Mouse (Mus musculus) MEL (cell line): ENCODE measurements around the gene Plxna4. TPM values are rescaled to one million over a fixed set of nuclear protein-coding genes. Genes with fewer than 3 reads are reported as not detected.

Source experiments
- DNase-seq: peaks from one replicate; pipeline ENCODE4 v3.0.0; 2011; ENCODE audit warnings: low read depth, low spot score
- H3K27ac ChIP-seq: 2 replicates; pipeline ENCODE4 v1.5.1; 2012; ENCODE audit warnings: low read depth, mild to moderate bottlenecking, control low read depth, low read length, moderate library complexity; ENCODE audit not compliant: control insufficient read depth
- H3K27me3 ChIP-seq, 2 experiments: fragments of 150-350 bp in 1 of 2; sonication (generic) in 1 of 2; 2 replicates each; pipeline ENCODE4 v1.6.1; 2012; ENCODE audit warnings: low read length in 2 of 2, mild to moderate bottlenecking in 2 of 2, improper control_type of control experiment in 1 of 2, moderate library complexity in 1 of 2; ENCODE audit not compliant: insufficient read depth in 2 of 2, control insufficient read depth in 1 of 2
- H3K36me3 ChIP-seq, 2 experiments: 2 replicates each; pipeline ENCODE4 v1.6.1; 2012 to 2014; ENCODE audit warnings: low read length in 2 of 2, improper control_type of control experiment in 1 of 2, inconsistent platforms in 1 of 2, mild to moderate bottlenecking in 1 of 2; ENCODE audit not compliant: insufficient read depth in 2 of 2, control insufficient read depth in 1 of 2
- H3K4me1 ChIP-seq, 2 experiments: fragments of 150-350 bp in 1 of 2; sonication (generic) in 1 of 2; 2 replicates each; pipeline ENCODE4 v1.6.1; 2012; ENCODE audit warnings: low read length in 2 of 2, improper control_type of control experiment in 1 of 2, mild to moderate bottlenecking in 1 of 2; ENCODE audit not compliant: insufficient read depth in 2 of 2, control insufficient read depth in 1 of 2
- H3K4me3 ChIP-seq, 2 experiments: fragments of 150-350 bp in 1 of 2; sonication (generic) in 1 of 2; 2 replicates each; pipeline ENCODE4 v1.5.1; 2012; ENCODE audit warnings: low read depth in 2 of 2, low read length in 2 of 2, mild to moderate bottlenecking in 2 of 2, moderate library complexity in 2 of 2, control low read depth in 1 of 2, improper control_type of control experiment in 1 of 2; ENCODE audit not compliant: control insufficient read depth in 1 of 2, insufficient read depth in 1 of 2
- H3K79me2 ChIP-seq: 2 replicates; pipeline ENCODE4 v1.6.1; 2012; ENCODE audit warnings: mild to moderate bottlenecking, low read length, moderate library complexity; ENCODE audit not compliant: control insufficient read depth, poor library complexity, insufficient read depth
- H3K9ac ChIP-seq: 2 replicates; pipeline ENCODE4 v1.6.1; 2012; ENCODE audit warnings: low read depth, mild to moderate bottlenecking, control low read depth, low read length, moderate library complexity; ENCODE audit not compliant: control insufficient read depth, poor library complexity, severe bottlenecking
- H3K9me3 ChIP-seq: fragments of 150-350 bp; sonication (generic); replicated peaks from 2 replicates; pipeline ENCODE4 v1.6.1; 2012; ENCODE audit warnings: mild to moderate bottlenecking, low read length, improper control_type of control experiment, moderate library complexity; ENCODE audit not compliant: insufficient read depth
- CHD1 ChIP-seq: IDR thresholded peaks from 2 replicates; pipeline ENCODE4 v1.6.1; 2012; ENCODE audit warnings: low read depth, mild to moderate bottlenecking, inconsistent platforms, low read length, improper control_type of control experiment
- CTCF ChIP-seq, 3 experiments: IDR thresholded peaks in 2 of 3; conservative IDR thresholded peaks in 1 of 3; 2 replicates each; pipeline ENCODE4 v1.5.1; 2011 to 2012; ENCODE audit warnings: low read length in 3 of 3, low read depth in 2 of 3, mild to moderate bottlenecking in 2 of 3, improper control_type of control experiment in 1 of 3, inconsistent platforms in 1 of 3, mixed read lengths in 1 of 3, moderate library complexity in 1 of 3; ENCODE audit not compliant: control insufficient read depth in 1 of 3, insufficient read depth in 1 of 3, poor library complexity in 1 of 3, severe bottlenecking in 1 of 3
- ELF1 ChIP-seq: IDR thresholded peaks from 2 replicates; pipeline ENCODE4 v1.6.1; 2014; ENCODE audit warnings: low read depth, mild to moderate bottlenecking, inconsistent platforms, low read length, improper control_type of control experiment, moderate library complexity
- EP300 ChIP-seq, 2 experiments: IDR thresholded peaks; 2 replicates each; pipeline ENCODE4 v1.6.1; 2011; ENCODE audit warnings: improper control_type of control experiment in 2 of 2, low read length in 2 of 2, low read depth in 1 of 2, mild to moderate bottlenecking in 1 of 2
- ETS1 ChIP-seq: IDR thresholded peaks from 2 replicates; pipeline ENCODE4 v1.6.1; 2012; ENCODE audit warnings: low read depth, mild to moderate bottlenecking, inconsistent platforms, low read length, improper control_type of control experiment, moderate library complexity
- GABPA ChIP-seq: IDR thresholded peaks from 2 replicates; pipeline ENCODE4 v1.6.1; 2012; ENCODE audit warnings: low read depth, mild to moderate bottlenecking, inconsistent platforms, low read length, improper control_type of control experiment, moderate library complexity
- HCFC1 ChIP-seq: IDR thresholded peaks from 2 replicates; pipeline ENCODE4 v1.6.1; 2012; ENCODE audit warnings: low read depth, mild to moderate bottlenecking, inconsistent platforms, low read length, improper control_type of control experiment, moderate library complexity
- KAT2A ChIP-seq: conservative IDR thresholded peaks from 2 replicates; pipeline ENCODE4 v1.6.1; 2012; ENCODE audit warnings: low read depth, low read length, improper control_type of control experiment, inconsistent platforms
- MAFK ChIP-seq: IDR thresholded peaks from 2 replicates; pipeline ENCODE4 v1.6.1; 2011; ENCODE audit warnings: low read depth, mild to moderate bottlenecking, low read length, improper control_type of control experiment, borderline replicate concordance
- MAX ChIP-seq: IDR thresholded peaks from 2 replicates; pipeline ENCODE4 v1.6.1; 2011; ENCODE audit warnings: low read length, improper control_type of control experiment
- MAZ ChIP-seq: IDR thresholded peaks from 2 replicates; pipeline ENCODE4 v1.6.1; 2012; ENCODE audit warnings: low read depth, mild to moderate bottlenecking, inconsistent platforms, low read length, improper control_type of control experiment
- MYB ChIP-seq: IDR thresholded peaks from 2 replicates; pipeline ENCODE4 v1.6.1; 2011; ENCODE audit warnings: mild to moderate bottlenecking, low read depth, low read length, improper control_type of control experiment
- MYC ChIP-seq: IDR thresholded peaks from 2 replicates; pipeline ENCODE4 v1.6.1; 2011; ENCODE audit warnings: low read depth, mild to moderate bottlenecking, low read length, improper control_type of control experiment, moderate library complexity
- NELFE ChIP-seq: IDR thresholded peaks from 2 replicates; pipeline ENCODE4 v1.6.1; 2011; ENCODE audit warnings: low read depth, low read length, improper control_type of control experiment
- POLR2A ChIP-seq, 2 experiments: IDR thresholded peaks; 2 replicates each; pipeline ENCODE4 v1.6.1; 2011 to 2012; ENCODE audit warnings: low read length in 2 of 2, mild to moderate bottlenecking in 2 of 2, control low read depth in 1 of 2, improper control_type of control experiment in 1 of 2, low read depth in 1 of 2, moderate library complexity in 1 of 2; ENCODE audit not compliant: control insufficient read depth in 1 of 2, insufficient read depth in 1 of 2, poor library complexity in 1 of 2
- RAD21 ChIP-seq: IDR thresholded peaks from 2 replicates; pipeline ENCODE4 v1.6.1; 2011; ENCODE audit warnings: mild to moderate bottlenecking, low read depth, low read length, improper control_type of control experiment
- RCOR1 ChIP-seq: IDR thresholded peaks from 2 replicates; pipeline ENCODE4 v1.6.1; 2012; ENCODE audit warnings: low read depth, mild to moderate bottlenecking, inconsistent platforms, low read length, improper control_type of control experiment
- TBP ChIP-seq: IDR thresholded peaks from 2 replicates; pipeline ENCODE4 v1.8.0; 2011; ENCODE audit warnings: low read depth, low read length, improper control_type of control experiment
- USF1 ChIP-seq: IDR thresholded peaks from 2 replicates; pipeline ENCODE4 v1.6.1; 2014; ENCODE audit warnings: low read depth, mild to moderate bottlenecking, inconsistent platforms, low read length, improper control_type of control experiment, moderate library complexity
- USF2 ChIP-seq, 2 experiments: IDR thresholded peaks; 2 replicates each; pipeline ENCODE4 v1.6.1; 2011 to 2012; ENCODE audit warnings: improper control_type of control experiment in 2 of 2, low read length in 2 of 2, borderline replicate concordance in 1 of 2, inconsistent platforms in 1 of 2, low read depth in 1 of 2, mild to moderate bottlenecking in 1 of 2; ENCODE audit not compliant: insufficient read depth in 1 of 2
- ZC3H11A ChIP-seq: IDR thresholded peaks from 2 replicates; pipeline ENCODE4 v1.6.1; 2012; ENCODE audit warnings: low read depth, mild to moderate bottlenecking, inconsistent platforms, low read length, improper control_type of control experiment
- ZKSCAN1 ChIP-seq: IDR thresholded peaks from 2 replicates; pipeline ENCODE4 v1.6.1; 2012; ENCODE audit warnings: low read depth, mild to moderate bottlenecking, inconsistent platforms, low read length, improper control_type of control experiment, moderate library complexity
- ZMIZ1 ChIP-seq: IDR thresholded peaks from 2 replicates; pipeline ENCODE4 v1.6.1; 2012; ENCODE audit warnings: low read depth, mild to moderate bottlenecking, inconsistent platforms, low read length, improper control_type of control experiment, moderate library complexity
- ZNF384 ChIP-seq: IDR thresholded peaks from 2 replicates; pipeline ENCODE4 v1.6.1; 2012; ENCODE audit warnings: low read depth, mild to moderate bottlenecking, inconsistent platforms, low read length, improper control_type of control experiment
- polyA plus RNA-seq, 2 experiments: library from polyadenylated mRNA; stranded (reverse) in 1 of 2; unstranded in 1 of 2; fragments of >175 nt in 1 of 2; fragments of >200 nt in 1 of 2; gene quantifications; 2 replicates each; pipeline versions ENCODE4 v1.2.1 to v1.2.4; 2012; ENCODE audit warnings: low replicate concordance in 2 of 2, low read depth in 1 of 2; ENCODE audit not compliant: insufficient read length in 2 of 2, insufficient read depth in 1 of 2, missing spikeins in 1 of 2
- total RNA-seq: library from RNA; depleted of rRNA; stranded (reverse); fragments of 300-350 nt; gene quantifications from 2 replicates; pipeline ENCODE4 v1.2.3, GENCODE M21; 2012

Gene Plxna4
- total and polyA plus RNA-seq, 3 experiments: 0.01 TPM; not detected in 2

DNA sequence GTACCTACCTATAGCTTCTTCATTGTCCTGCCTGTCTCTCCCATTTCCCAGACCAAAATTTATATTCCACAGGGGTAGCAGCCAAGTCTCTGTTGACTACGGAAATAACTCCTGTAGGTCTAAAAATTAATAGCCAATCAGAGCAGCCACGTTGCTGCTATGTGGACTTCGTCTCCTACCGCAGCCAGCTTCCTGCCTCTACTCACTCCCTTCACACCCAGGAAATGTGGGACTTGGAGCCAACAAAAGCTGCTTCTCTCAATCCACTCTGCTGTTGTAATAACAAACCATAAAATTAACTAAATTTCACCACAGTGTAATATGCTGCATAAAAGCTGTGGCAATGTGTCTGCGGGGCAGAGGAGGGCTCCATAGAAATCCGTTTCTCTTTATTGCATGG, 239.9 kb downstream of the Plxna4 start:
- no peaks in the 10 kb centered on the region for H3K27me3 ChIP-seq
- no peak for DNase-seq
- TF ChIP-seq MAFK (no peak), ZMIZ1 (no peak), RAD21 (no peak), RCOR1 (no peak), USF1 (no peak), EP300 (IDR thresholded peaks at IDR 0.05; ENCODE audit: low read depth in 1 of 2, low read length in 2 of 2) (no peak), POLR2A (IDR thresholded peaks at IDR 0.05; ENCODE audit: control insufficient read depth in 1 of 2, insufficient read depth in 1 of 2, low read depth in 1 of 2, low read length in 2 of 2, poor library complexity in 1 of 2) (no peak), USF2 (IDR thresholded peaks at IDR 0.05; ENCODE audit: borderline replicate concordance in 1 of 2, insufficient read depth in 1 of 2, low read depth in 1 of 2, low read length in 2 of 2) (no peak), MAZ (no peak), MYC (no peak), KAT2A (no peak), GABPA (no peak), MAX (no peak), TBP (no peak), ZNF384 (no peak)
- TF ChIP-seq, all 39 proteins: peak for 0
- no peak overlapping the region for H3K4me3 ChIP-seq
- H3K79me2 ChIP-seq: no peaks in the 10 kb centered on the region
- H3K9me3 ChIP-seq: no peaks in the 10 kb centered on the region
- no peaks in the 10 kb centered on the region for H3K4me1 ChIP-seq
- no peak overlapping the region for H3K9ac ChIP-seq
- H3K36me3 ChIP-seq: no peaks in the 10 kb centered on the region
- H3K27ac ChIP-seq: no peak overlapping the region

GRCm38 (mm10) chr6:32346015-32346414, 242.0 kb downstream of the Plxna4 start:
- TF ChIP-seq ELF1 (no peak), USF1 (no peak), CTCF (IDR thresholded peaks at IDR 0.05 in 2 of 3, conservative IDR thresholded peaks at IDR 0.05 in 1 of 3; ENCODE audit: control insufficient read depth in 1 of 3, insufficient read depth in 1 of 3, low read depth in 2 of 3, low read length in 3 of 3, poor library complexity in 1 of 3, severe bottlenecking in 1 of 3) (no peak), ZC3H11A (no peak), MYB (no peak), CHD1 (no peak), MAX (no peak), MAFK (no peak), HCFC1 (no peak), NELFE (no peak), ETS1 (no peak), USF2 (IDR thresholded peaks at IDR 0.05; ENCODE audit: borderline replicate concordance in 1 of 2, insufficient read depth in 1 of 2, low read depth in 1 of 2, low read length in 2 of 2) (no peak), ZKSCAN1 (no peak)
- TF ChIP-seq, all 39 proteins: peak for 0
- H3K79me2 ChIP-seq: no peaks in the 10 kb centered on the region
- no peaks in the 10 kb centered on the region for H3K36me3 ChIP-seq
- H3K4me1 ChIP-seq: no peaks in the 10 kb centered on the region
- no peaks in the 10 kb centered on the region for H3K9me3 ChIP-seq
- no peak overlapping the region for H3K4me3 ChIP-seq
- no peaks in the 10 kb centered on the region for H3K27me3 ChIP-seq
- H3K9ac ChIP-seq: no peak overlapping the region
- no peak for DNase-seq
- no peak overlapping the region for H3K27ac ChIP-seq
